Mouse (Mus musculus) liver, embryonic 12.5 days (tissue): ENCODE measurements around the gene 5730480H06Rik. TPM values are rescaled to one million over a fixed set of nuclear protein-coding genes. Genes with fewer than 3 reads are reported as not detected.

ENCODE experiments used
- ATAC-seq: fragments of 200-750 bp; cut with Nextera tagmentation; 2 replicates; pipeline ENCODE4 v1.8.0; 2017; ENCODE audit warnings: moderate number of reproducible peaks, mild to moderate bottlenecking, moderate library complexity
- H3K27ac ChIP-seq: fragments of 300-500 bp; sonication (generic); 2 replicates; pipeline ENCODE4 v1.5.1; 2016; ENCODE audit warnings: mild to moderate bottlenecking
- H3K27me3 ChIP-seq: fragments of 300-500 bp; sonication (generic); replicated peaks from 2 replicates; pipeline ENCODE4 v1.6.1; 2016; ENCODE audit warnings: mild to moderate bottlenecking, moderate library complexity
- H3K36me3 ChIP-seq: fragments of 300-500 bp; sonication (generic); 2 replicates; pipeline ENCODE4 v1.6.1; 2016; ENCODE audit warnings: mild to moderate bottlenecking, moderate library complexity
- H3K4me1 ChIP-seq: fragments of 300-500 bp; sonication (generic); 2 replicates; pipeline ENCODE4 v1.6.1; 2016
- H3K4me2 ChIP-seq: fragments of 300-500 bp; sonication (generic); 2 replicates; pipeline ENCODE4 v1.6.1; 2016; ENCODE audit warnings: mild to moderate bottlenecking, moderate library complexity
- H3K4me3 ChIP-seq: fragments of 300-500 bp; sonication (generic); 2 replicates; pipeline ENCODE4 v1.5.1; 2016; ENCODE audit warnings: mild to moderate bottlenecking, moderate library complexity
- H3K9ac ChIP-seq: fragments of 300-500 bp; sonication (generic); 2 replicates; pipeline ENCODE4 v1.6.1; 2016; ENCODE audit warnings: mild to moderate bottlenecking, moderate library complexity
- H3K9me3 ChIP-seq: fragments of 300-500 bp; sonication (generic); replicated peaks from 2 replicates; pipeline ENCODE4 v1.6.1; 2016; ENCODE audit warnings: mild to moderate bottlenecking, moderate library complexity
- whole genome bisulfite sequencing: fragments of 180-500 bp; shearing (Covaris S2); methylation state at CpG from one replicate; pipeline ENCODE4 v1.1.7; 2016; ENCODE audit not compliant: insufficient replicate concordance; 5-methylcytosine and 5-hydroxymethylcytosine counted together
- polyA plus RNA-seq: library from polyadenylated mRNA; unstranded; fragments of >200 nt; fragmentation: Nextera tagmentation; extraction: Ambion mirVana; gene quantifications from 2 replicates; pipeline ENCODE4 v1.2.1, GENCODE M21; 2016

5730480H06Rik gene
- polyA plus RNA-seq, 1 experiment from 2014 or later: 12.1 TPM

- WGBS: 47% methylated on average over 2 of the region's 2 CpGs
- no peak overlapping the region for H3K27ac ChIP-seq
Observed at GRCm38 (mm10) chr5:48460221-48460620, 132.5 kb downstream of the 5730480H06Rik start.

More at GRCm38 (mm10) chr5:48460221-48460620, 132.5 kb downstream of the 5730480H06Rik start:
- Histone ChIP-seq H3K9me3 (no peaks in the 10 kb centered on the region), H3K36me3 (no peaks in the 10 kb centered on the region), H3K27me3 (no peaks in the 10 kb centered on the region), H3K4me2 (no peak overlapping the region), H3K9ac (no peak overlapping the region), H3K4me3 (no peak overlapping the region), H3K4me1 (no peaks in the 10 kb centered on the region)
- no peak for ATAC-seq
